Mouse (Mus musculus) left cerebral cortex, postnatal 25 days (tissue): Measurements from ENCODE around the gene Emilin1. TPM values are rescaled to one million over a fixed set of nuclear protein-coding genes. Genes with fewer than 3 reads are reported as not detected.

Experiments used
- total RNA-seq, 2 experiments: library from RNA; stranded (reverse); gene quantifications; 2 replicates each; pipeline ENCODE4 v1.2.3; 2021

Gene Emilin1
- total RNA-seq, 2 experiments from 2014 or later: 2.1 to 2.3 TPM

Other genes with a start within 250 kb of the Emilin1 start
- 1 to 10 TPM; 6.7 to 8.0 TPM for gene Cenpa, start 246.6 kb upstream of the Emilin1 start, total RNA-seq
- gene Dpysl5, start 201.8 kb upstream of the Emilin1 start, total RNA-seq: 10 to 100 TPM; 27.7 to 31.5 TPM
- gene Mapre3, start 98.8 kb upstream of the Emilin1 start, total RNA-seq: 100 to 1,000 TPM; 210 to 224 TPM
- 10 to 100 TPM; 65.5 to 71.3 TPM for gene Tmem214, start 45.4 kb upstream of the Emilin1 start, total RNA-seq
- 10 to 100 TPM; 14.3 to 17.8 TPM for gene Agbl5, start 24.7 kb upstream of the Emilin1 start, total RNA-seq
- gene Ost4, start 5.6 kb upstream of the Emilin1 start, total RNA-seq: 100 to 1,000 TPM in 1 of 2 experiments, 10 to 100 TPM in 1; 98.1 to 103 TPM
- gene Khk, start 8.0 kb downstream of the Emilin1 start, total RNA-seq: 10 to 100 TPM; 15.1 to 15.9 TPM
- gene Cgref1, start 32.2 kb downstream of the Emilin1 start, total RNA-seq: 10 to 100 TPM; 24.8 to 27.7 TPM
- gene Preb, start 47.0 kb downstream of the Emilin1 start, total RNA-seq: 100 to 1,000 TPM; 125 to 133 TPM
- gene Tcf23, start 55.3 kb downstream of the Emilin1 start, total RNA-seq: under 1 TPM; 0.16 to 0.25 TPM
- gene Atraid, start 134.9 kb downstream of the Emilin1 start, total RNA-seq: 10 to 100 TPM; 70.8 to 71.4 TPM
- gene Slc5a6, start 135.5 kb downstream of the Emilin1 start, total RNA-seq: 10 to 100 TPM; 12.4 to 16.7 TPM
- gene Cad, start 141.4 kb downstream of the Emilin1 start, total RNA-seq: 10 to 100 TPM; 17.4 to 25.5 TPM
- not detected for gene Dnajc5g, start 192.9 kb downstream of the Emilin1 start, total RNA-seq
- 100 to 1,000 TPM; 163 to 170 TPM for gene Slc30a3, start 194.8 kb downstream of the Emilin1 start, total RNA-seq
- gene Trim54, start 203.3 kb downstream of the Emilin1 start, total RNA-seq: 1 to 10 TPM; 2.5 to 4.0 TPM
- 1 to 10 TPM; 1.5 to 2.2 TPM for gene Ucn, start 225.4 kb downstream of the Emilin1 start, total RNA-seq
- 10 to 100 TPM; 47.5 to 48.6 TPM for gene Mpv17, start 240.8 kb downstream of the Emilin1 start, total RNA-seq